Mouse (Mus musculus): ENCODE measurements around the gene Cep55. TPM values are rescaled to one million over a fixed set of nuclear protein-coding genes. Genes with fewer than 3 reads are reported as not detected.

Gene Cep55
- polyA plus RNA-seq, 1 experiment = 8.4 TPM

DNA sequence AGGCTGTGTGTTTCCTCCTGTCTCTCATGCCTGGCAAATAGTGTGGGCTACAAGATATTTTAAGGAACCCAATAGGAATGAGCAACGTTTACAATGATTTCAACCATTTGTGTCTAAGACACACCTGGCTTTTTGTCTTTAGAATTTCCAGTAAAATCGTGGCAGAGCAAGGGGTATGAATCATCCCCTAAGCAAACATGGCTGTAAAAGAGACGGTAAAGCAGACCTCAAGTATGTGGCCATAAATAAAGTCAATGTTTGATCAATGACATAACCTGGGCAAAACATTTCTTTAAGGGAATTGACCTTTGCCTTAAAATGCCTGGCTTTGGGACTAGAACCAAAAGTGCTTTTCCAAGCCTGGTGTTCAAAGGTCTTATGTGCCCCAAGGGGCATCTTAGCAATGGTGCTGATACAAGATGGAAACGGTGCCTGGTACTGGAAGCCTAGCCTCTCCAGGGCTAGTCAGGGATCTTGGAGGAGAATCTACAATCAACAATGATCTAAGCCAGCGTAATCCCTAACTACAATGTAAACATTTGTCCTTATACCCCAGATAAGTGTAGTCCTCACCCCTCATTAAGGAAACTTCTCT is 28.2 kb downstream of the Cep55 start:
- no peak for DNase-seq
- Histone ChIP-seq H3K27ac (ENCODE audit: control insufficient read depth, insufficient read depth, low read length) (no peak overlapping the region), H3K36me3 (ENCODE audit: control insufficient read depth, insufficient read depth, low read length) (no peaks in the 10 kb centered on the region), H3K4me3 (ENCODE audit: control insufficient read depth, insufficient read depth, low read length) (no peak overlapping the region), H3K4me1 (replicated peaks; ENCODE audit: control insufficient read depth, insufficient read depth, low read length) (no peaks in the 10 kb centered on the region), H3K27me3 (ENCODE audit: control insufficient read depth, insufficient read depth, low read length) (no peaks in the 10 kb centered on the region)
- WGBS = 73% methylated on average over 5 of the region's 5 CpGs
- TF ChIP-seq POLR2A (IDR thresholded peaks at IDR 0.05; ENCODE audit: control insufficient read depth, extremely low read depth, insufficient read depth, low read length, poor library complexity) (no peak), CTCF (IDR thresholded peaks at IDR 0.05; ENCODE audit: borderline replicate concordance, control insufficient read depth, extremely low read depth, insufficient read depth, low read length, poor library complexity) (no peak)

GRCm38 (mm10) chr19:38085841-38086240 is 31.0 kb downstream of the Cep55 start:
- DNase-seq = no peak
- Histone ChIP-seq H3K27ac (ENCODE audit: control insufficient read depth, insufficient read depth, low read length) (no peak overlapping the region), H3K27me3 (ENCODE audit: control insufficient read depth, insufficient read depth, low read length) (no peaks in the 10 kb centered on the region)

DNA sequence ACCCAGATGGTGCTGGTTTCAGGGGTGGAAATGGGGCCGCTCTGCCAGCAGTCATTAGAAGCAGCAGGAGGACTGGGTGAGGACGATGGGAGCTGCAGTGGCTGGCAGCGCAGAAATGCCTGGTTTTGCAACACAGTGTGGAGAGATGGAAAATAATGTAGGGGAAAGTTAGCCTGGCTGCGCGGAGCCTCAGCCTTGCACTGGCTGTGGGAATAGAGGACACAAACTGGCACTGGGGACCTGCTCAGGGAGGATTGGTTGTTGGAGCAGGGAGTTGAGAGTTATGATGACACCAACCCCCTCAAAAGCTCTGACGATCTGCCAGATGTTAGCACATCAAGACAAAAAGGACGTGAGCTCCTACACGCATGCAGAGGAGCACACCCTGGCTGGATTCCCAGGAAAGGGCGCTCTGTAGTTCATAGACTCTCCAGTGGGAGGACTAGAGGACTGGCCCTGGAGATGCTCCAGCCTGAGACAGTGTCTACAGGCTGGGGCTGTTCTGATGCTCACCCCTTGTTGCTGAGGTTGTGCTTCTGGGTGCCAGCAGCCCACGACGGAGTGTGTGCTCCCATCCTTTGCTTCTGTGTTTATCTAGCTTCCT is 32.2 kb downstream of the Cep55 start:
- no peaks in the 10 kb centered on the region for H3K27me3 ChIP-seq (ENCODE audit: control insufficient read depth, insufficient read depth, low read length)
- no peak overlapping the region for H3K4me3 ChIP-seq (ENCODE audit: control insufficient read depth, insufficient read depth, low read length)
- 71% methylated on average over 11 of the region's 11 CpGs for WGBS
- DNase-seq = no peak
- no peak for TF ChIP-seq CTCF (IDR thresholded peaks at IDR 0.05; ENCODE audit: borderline replicate concordance, control insufficient read depth, extremely low read depth, insufficient read depth, low read length, poor library complexity)
- TF ChIP-seq POLR2A (IDR thresholded peaks at IDR 0.05; ENCODE audit: control insufficient read depth, extremely low read depth, insufficient read depth, low read length, poor library complexity) = no peak
- H3K4me1 ChIP-seq (replicated peaks; ENCODE audit: control insufficient read depth, insufficient read depth, low read length) = no peaks in the 10 kb centered on the region
- no peak overlapping the region for H3K27ac ChIP-seq (ENCODE audit: control insufficient read depth, insufficient read depth, low read length)
- H3K36me3 ChIP-seq (ENCODE audit: control insufficient read depth, insufficient read depth, low read length) = no peaks in the 10 kb centered on the region

More at GRCm38 (mm10) chr19:38085841-38086240, 31.0 kb downstream of the Cep55 start:
- Histone ChIP-seq H3K36me3 (ENCODE audit: control insufficient read depth, insufficient read depth, low read length) (no peaks in the 10 kb centered on the region), H3K4me3 (ENCODE audit: control insufficient read depth, insufficient read depth, low read length) (no peak overlapping the region), H3K4me1 (replicated peaks; ENCODE audit: control insufficient read depth, insufficient read depth, low read length) (no peaks in the 10 kb centered on the region)
- TF ChIP-seq CTCF (IDR thresholded peaks at IDR 0.05; ENCODE audit: borderline replicate concordance, control insufficient read depth, extremely low read depth, insufficient read depth, low read length, poor library complexity) = no peak
- no peak for TF ChIP-seq POLR2A (IDR thresholded peaks at IDR 0.05; ENCODE audit: control insufficient read depth, extremely low read depth, insufficient read depth, low read length, poor library complexity)
- 86% methylated on average over 4 of the region's 4 CpGs for WGBS

DNA sequence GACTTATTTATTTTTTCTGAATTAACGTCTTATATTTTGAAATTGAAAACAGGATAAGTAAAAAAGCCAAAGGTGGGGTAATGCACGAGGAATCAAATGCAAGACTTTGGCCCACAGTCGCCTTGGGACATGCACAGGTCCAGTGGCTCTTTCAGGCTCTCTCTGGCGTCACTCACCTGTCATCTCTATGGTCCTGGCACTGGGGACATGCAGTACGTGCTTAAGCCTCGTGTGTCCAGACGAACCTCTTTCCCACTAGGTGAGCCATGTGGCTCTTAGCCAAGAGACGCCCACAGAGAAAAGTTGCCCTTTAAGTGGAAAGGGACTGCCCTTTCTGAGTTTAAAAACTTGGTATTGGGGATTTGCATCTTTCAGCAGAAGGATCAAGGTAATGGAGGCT is 34.5 kb downstream of the Cep55 start:
- no peaks in the 10 kb centered on the region for H3K27me3 ChIP-seq (ENCODE audit: control insufficient read depth, insufficient read depth, low read length)
- 89% methylated on average over 8 of the region's 8 CpGs for WGBS
- DNase-seq = no peak

DNA sequence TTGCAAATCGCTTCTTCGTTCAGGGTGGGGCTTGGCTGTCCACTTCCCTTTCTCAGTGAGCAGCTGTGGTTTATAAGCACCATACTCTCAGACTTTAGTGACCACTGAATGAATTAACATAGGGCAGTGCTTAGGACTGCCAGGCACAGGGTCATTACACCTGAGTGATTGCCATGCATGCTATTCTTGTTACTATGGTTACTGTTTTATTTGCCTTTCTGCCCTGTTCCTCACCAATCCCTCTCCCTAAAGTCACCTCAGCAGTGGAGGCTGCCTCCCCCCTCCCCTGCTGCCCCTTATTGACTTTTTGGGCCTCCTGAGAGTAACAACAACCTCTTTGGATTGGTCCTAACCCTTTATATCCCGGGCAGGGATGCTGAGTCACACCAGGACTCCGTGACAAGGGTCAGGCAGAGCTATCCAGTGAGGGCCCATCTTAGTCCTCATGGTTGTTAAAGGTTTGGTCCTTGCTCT is 36.7 kb downstream of the Cep55 start:
- Histone ChIP-seq H3K27me3 (ENCODE audit: control insufficient read depth, insufficient read depth, low read length) (no peaks in the 10 kb centered on the region), H3K27ac (ENCODE audit: control insufficient read depth, insufficient read depth, low read length) (no peak overlapping the region), H3K4me1 (replicated peaks; ENCODE audit: control insufficient read depth, insufficient read depth, low read length) (no peaks in the 10 kb centered on the region), H3K36me3 (ENCODE audit: control insufficient read depth, insufficient read depth, low read length) (no peaks in the 10 kb centered on the region), H3K4me3 (ENCODE audit: control insufficient read depth, insufficient read depth, low read length) (no peak overlapping the region)
- TF ChIP-seq POLR2A (IDR thresholded peaks at IDR 0.05; ENCODE audit: control insufficient read depth, extremely low read depth, insufficient read depth, low read length, poor library complexity) = no peak
- no peak for TF ChIP-seq CTCF (IDR thresholded peaks at IDR 0.05; ENCODE audit: borderline replicate concordance, control insufficient read depth, extremely low read depth, insufficient read depth, low read length, poor library complexity)
- DNase-seq = no peak
- 73% methylated on average over 4 of the region's 4 CpGs for WGBS

More for the DNA sequence above, 34.5 kb downstream of the Cep55 start:
- no peaks in the 10 kb centered on the region for H3K36me3 ChIP-seq (ENCODE audit: control insufficient read depth, insufficient read depth, low read length)
- TF ChIP-seq CTCF (IDR thresholded peaks at IDR 0.05; ENCODE audit: borderline replicate concordance, control insufficient read depth, extremely low read depth, insufficient read depth, low read length, poor library complexity) (no peak), POLR2A (IDR thresholded peaks at IDR 0.05; ENCODE audit: control insufficient read depth, extremely low read depth, insufficient read depth, low read length, poor library complexity) (no peak)
- H3K27ac ChIP-seq (ENCODE audit: control insufficient read depth, insufficient read depth, low read length) = no peak overlapping the region
- no peaks in the 10 kb centered on the region for H3K4me1 ChIP-seq (replicated peaks; ENCODE audit: control insufficient read depth, insufficient read depth, low read length)
- no peak overlapping the region for H3K4me3 ChIP-seq (ENCODE audit: control insufficient read depth, insufficient read depth, low read length)

GRCm38 (mm10) chr19:38096231-38096630 is 41.4 kb downstream of the Cep55 start:
- H3K4me3 ChIP-seq (ENCODE audit: control insufficient read depth, insufficient read depth, low read length) = no peak overlapping the region
- no peaks in the 10 kb centered on the region for H3K36me3 ChIP-seq (ENCODE audit: control insufficient read depth, insufficient read depth, low read length)
- H3K27me3 ChIP-seq (ENCODE audit: control insufficient read depth, insufficient read depth, low read length) = no peaks in the 10 kb centered on the region
- H3K27ac ChIP-seq (ENCODE audit: control insufficient read depth, insufficient read depth, low read length) = no peak overlapping the region
- no peaks in the 10 kb centered on the region for H3K4me1 ChIP-seq (replicated peaks; ENCODE audit: control insufficient read depth, insufficient read depth, low read length)
- no peak for DNase-seq
- whole genome bisulfite sequencing = 12% methylated on average over 4 of the region's 4 CpGs
- no peak for TF ChIP-seq CTCF (IDR thresholded peaks at IDR 0.05; ENCODE audit: borderline replicate concordance, control insufficient read depth, extremely low read depth, insufficient read depth, low read length, poor library complexity)
- TF ChIP-seq POLR2A (IDR thresholded peaks at IDR 0.05; ENCODE audit: control insufficient read depth, extremely low read depth, insufficient read depth, low read length, poor library complexity) = no peak

All from thymus, adult 2 months (tissue).